Mouse (Mus musculus) CH12F3 (cell line): ENCODE measurements around the gene Pcf11.

Experiments
- in situ Hi-C: fragments of 300-500 bp; cut with MboI; formaldehyde crosslinking; loops from 2 replicates; pipeline ENCODE4 v1.14.3; 2020; ENCODE audit warnings: low sequenced_read_pairs

The Pcf11 gene

DNA sequence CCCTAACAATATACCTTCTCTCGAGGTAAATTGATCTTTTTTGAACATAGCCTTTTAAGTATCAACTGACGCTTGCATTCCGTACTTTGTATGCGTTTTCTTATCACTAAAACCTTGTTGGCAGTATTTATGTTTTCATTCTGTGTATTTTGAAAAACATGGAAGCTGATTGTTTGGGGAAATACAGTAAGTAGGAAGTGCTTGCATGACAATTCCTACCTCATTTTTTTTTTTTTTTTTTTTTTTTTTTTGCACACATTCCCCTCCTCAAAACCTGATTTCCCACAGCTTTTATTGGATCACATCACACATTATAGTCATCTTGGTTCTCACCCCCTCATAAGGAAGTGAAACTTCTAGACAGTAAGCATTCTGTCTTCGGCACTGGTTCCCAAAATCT, 31.7 kb downstream of the Pcf11 start:
- in situ Hi-C loops, result loop anchor here (10.0 kb wide), 1 partner anchor 227 kb away; no protein-coding TSS in a partner anchor

DNA sequence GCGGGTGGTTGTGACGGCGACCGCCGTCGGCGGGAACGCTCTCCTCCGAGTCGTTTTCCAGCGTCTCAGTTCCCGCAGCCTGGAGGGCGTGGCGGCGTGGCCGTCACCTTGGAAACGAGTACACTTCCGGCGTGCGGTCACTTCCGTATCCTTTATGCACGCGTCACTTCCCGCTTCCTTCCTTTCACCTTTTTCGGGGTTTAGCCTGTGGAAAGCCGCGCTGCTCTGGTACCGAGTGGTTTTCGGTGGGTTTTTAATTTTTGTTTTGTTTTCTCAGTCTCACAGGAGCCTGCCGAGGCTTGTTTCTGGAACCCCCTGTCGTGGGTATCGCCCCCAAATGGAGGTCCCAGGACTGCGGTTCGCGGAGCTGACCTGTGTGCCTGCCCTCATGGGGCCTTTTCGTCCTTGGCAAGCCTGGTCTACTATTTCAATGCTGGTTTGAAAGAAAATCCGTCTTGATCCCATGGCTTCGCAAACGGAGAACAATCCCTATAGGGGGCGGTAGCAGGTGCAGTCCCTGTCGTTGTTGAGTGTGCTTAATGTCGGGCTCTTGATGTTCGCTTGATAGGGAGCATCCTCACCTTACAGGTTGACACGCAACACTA, 32.6 kb downstream of the Pcf11 start, which contains the start of gene Ankrd42:
Ankrd42 (minus strand) TSS at position 122 of the 605 bp plus-strand sequence.
- in situ Hi-C loops, result loop anchor here (10.0 kb wide), 1 partner anchor 228 kb away; no protein-coding TSS in a partner anchor

DNA sequence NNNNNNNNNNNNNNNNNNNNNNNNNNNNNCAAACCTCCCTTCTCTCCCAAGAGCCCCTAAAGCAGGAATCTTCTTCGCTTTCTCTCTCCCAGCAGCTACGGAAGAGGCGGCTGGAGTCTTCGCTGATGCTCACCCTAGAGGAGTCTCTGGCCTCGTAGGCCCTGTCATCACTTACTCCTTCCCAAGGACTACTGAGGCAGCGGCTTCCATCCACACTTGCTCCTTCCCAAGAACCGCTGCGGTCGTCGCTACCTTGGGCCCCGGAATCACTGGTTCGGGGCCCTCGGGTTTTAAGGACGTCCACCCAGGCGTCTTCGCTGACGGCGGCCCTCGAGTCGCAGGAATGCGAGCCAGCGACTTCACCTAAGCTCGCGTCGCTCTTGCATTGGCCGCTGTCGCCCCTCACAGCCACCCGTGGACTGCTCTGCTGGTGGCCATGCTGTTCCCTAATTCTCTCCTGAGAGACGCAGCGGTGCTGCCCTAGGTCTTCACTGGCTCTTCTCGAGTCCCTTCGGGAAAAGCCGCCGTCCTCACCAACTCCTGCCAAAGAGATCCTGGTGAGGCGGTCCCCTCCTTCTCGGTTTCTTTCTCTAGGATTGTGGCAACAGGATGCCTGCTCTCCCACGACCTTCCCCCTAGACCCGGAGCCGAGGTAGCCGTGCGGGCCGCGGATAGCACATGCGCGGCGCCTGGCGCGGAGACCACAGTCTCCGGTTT, 33.3 kb downstream of the Pcf11 start:
- in situ Hi-C loops, result loop anchor here (10.0 kb wide), 1 partner anchor 228 kb away; no protein-coding TSS in a partner anchor

DNA sequence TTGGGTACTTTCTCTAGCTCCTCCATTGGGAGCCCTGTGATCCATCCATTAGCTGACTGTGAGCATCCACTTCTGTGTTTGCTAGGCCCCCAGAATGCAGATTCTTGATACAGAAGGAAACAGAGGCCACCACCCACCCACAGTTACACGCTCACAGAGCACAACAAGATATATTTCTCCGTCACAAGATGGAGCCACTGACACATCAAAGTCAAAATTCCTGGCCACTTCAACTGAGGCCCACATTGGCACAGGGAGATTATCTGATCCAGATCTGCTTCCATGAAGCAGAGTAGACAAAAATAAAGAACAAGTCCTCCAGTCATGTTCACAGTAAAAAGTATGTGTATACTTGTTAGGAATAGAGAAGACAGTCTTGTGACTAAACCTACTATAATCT, 39.6 kb downstream of the Pcf11 start:
- in situ Hi-C loops, result loop anchor here (10.0 kb wide), 1 partner anchor 235 kb away; no protein-coding TSS in a partner anchor

DNA sequence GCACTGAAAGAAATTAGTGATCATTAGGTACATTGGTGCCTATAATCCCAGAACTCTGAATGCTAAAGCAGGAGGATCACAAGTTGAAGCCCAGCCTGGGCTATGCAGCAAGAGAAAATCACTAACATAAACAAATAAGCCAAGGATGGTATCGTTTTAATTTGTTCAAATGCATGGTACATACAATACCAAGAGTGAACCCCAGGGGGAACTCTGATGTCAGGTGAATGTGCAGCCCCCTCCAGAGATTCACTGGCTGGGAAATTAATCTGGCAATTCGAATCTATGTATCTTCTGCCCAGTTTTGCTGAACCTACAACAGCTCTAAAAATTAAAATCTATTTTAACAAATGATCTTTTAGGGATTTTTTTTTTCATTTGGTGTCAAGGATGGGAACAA, 45.2 kb downstream of the Pcf11 start:
- in situ Hi-C loops, result no loop called here

DNA sequence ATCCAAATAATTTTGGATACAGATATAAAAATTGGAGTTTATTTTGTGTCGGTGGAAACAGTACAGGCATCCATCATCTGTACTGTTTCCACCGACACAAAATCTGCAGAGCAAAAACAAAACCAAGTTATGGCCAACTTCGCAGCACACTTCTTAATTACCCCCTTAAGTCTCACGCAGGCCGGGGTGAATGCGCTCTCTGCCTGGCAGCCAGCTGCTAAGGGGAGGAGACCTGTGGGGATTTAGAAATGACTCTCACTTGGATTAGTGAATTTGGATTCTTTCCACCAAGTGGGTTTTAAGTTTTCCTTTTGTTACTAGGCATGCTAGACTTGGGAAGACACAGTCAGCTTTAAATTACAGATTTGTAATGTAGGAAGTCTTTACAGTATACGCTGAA, 58.9 kb downstream of the Pcf11 start:
- in situ Hi-C loops, result no loop called here

DNA sequence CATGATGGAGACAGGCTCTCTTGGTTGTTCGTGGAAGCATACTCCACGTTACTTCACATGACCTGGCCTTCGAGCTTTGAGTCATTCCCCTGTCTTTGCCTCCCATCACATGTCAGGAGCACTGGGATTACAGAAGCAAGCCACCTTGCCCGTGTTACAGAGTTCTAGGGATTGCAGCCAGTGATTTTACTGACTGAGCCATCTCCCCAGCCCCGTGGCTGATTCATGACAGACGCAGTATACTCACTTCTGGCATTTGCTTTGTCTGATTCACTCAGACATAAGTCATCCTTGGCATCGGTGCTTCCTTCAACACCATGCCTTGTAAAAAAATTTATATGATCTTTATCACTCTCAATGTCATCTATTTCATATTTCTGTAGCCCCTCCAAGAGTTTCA, 64.8 kb downstream of the Pcf11 start:
- in situ Hi-C loops, result no loop called here
